Mouse (Mus musculus) hindbrain, embryonic 15.5 days (tissue): Measurements from ENCODE around the gene Hyal5. TPM values are rescaled to one million over a fixed set of nuclear protein-coding genes. Genes with fewer than 3 reads are reported as not detected.

Source experiments
- polyA plus RNA-seq: library from polyadenylated mRNA; unstranded; fragments of >200 nt; fragmentation: Nextera tagmentation; extraction: Ambion mirVana; gene quantifications from 2 replicates; pipeline ENCODE4 v1.2.1, GENCODE M21; 2015

Gene Hyal5
- polyA plus RNA-seq, 1 experiment from 2014 or later, result not detected

Other genes starting within 250 kb of the Hyal5 start
- gene Wasl, start 193.0 kb upstream of the Hyal5 start, polyA plus RNA-seq, result 61.8 and 67.1 TPM in 2 replicates
- gene Hyal6, start 124.8 kb upstream of the Hyal5 start, polyA plus RNA-seq, result not detected in 2 replicates
- gene Hyal4, start 109.7 kb upstream of the Hyal5 start, polyA plus RNA-seq, result not detected in 2 replicates
- gene Spam1, start 66.8 kb upstream of the Hyal5 start, polyA plus RNA-seq, result not detected in 2 replicates
- gene Tmem229a, start 98.3 kb downstream of the Hyal5 start, polyA plus RNA-seq, result 5.6 and 5.8 TPM in 2 replicates